Mouse (Mus musculus) neural tube, embryonic 13.5 days (tissue): ENCODE results near the gene A930018P22Rik. TPM values are rescaled to one million over a fixed set of nuclear protein-coding genes. Genes with fewer than 3 reads are reported as not detected.

ENCODE experiments used
- ATAC-seq: fragments of 200-750 bp; cut with Nextera tagmentation; 2 replicates; pipeline ENCODE4 v1.8.0; 2017; ENCODE audit warnings: low read depth, mild to moderate bottlenecking, moderate TSS enrichment, moderate library complexity
- H3K27ac ChIP-seq: fragments of 300-500 bp; sonication (generic); replicated peaks from 2 replicates; pipeline ENCODE4 v1.5.1; 2015; ENCODE audit warnings: moderate library complexity, mild to moderate bottlenecking, inconsistent platforms
- H3K27me3 ChIP-seq: fragments of 300-500 bp; sonication (generic); 2 replicates; pipeline ENCODE4 v1.6.1; 2015; ENCODE audit warnings: mild to moderate bottlenecking, inconsistent platforms
- H3K36me3 ChIP-seq: fragments of 300-500 bp; sonication (generic); 2 replicates; pipeline ENCODE4 v1.6.1; 2015; ENCODE audit warnings: mild to moderate bottlenecking, inconsistent platforms
- H3K4me1 ChIP-seq: fragments of 300-500 bp; sonication (generic); replicated peaks from 2 replicates; pipeline ENCODE4 v1.6.1; 2015; ENCODE audit warnings: inconsistent platforms
- H3K4me2 ChIP-seq: fragments of 300-500 bp; sonication (generic); 2 replicates; pipeline ENCODE4 v1.6.1; 2015; ENCODE audit warnings: inconsistent platforms, mild to moderate bottlenecking, moderate library complexity
- H3K4me3 ChIP-seq: fragments of 300-500 bp; sonication (generic); 2 replicates; pipeline ENCODE4 v1.5.1; 2015; ENCODE audit warnings: mild to moderate bottlenecking, inconsistent platforms
- H3K9ac ChIP-seq: fragments of 300-500 bp; sonication (generic); 2 replicates; pipeline ENCODE4 v1.6.1; 2015; ENCODE audit warnings: moderate library complexity, mild to moderate bottlenecking, inconsistent platforms
- H3K9me3 ChIP-seq: fragments of 300-500 bp; sonication (generic); 2 replicates; pipeline ENCODE4 v1.6.1; 2016; ENCODE audit warnings: inconsistent platforms
- WGBS: fragments of 180-500 bp; shearing (Covaris S2); methylation state at CpG from one replicate; pipeline ENCODE4 v1.1.7; 2015; 5-methylcytosine and 5-hydroxymethylcytosine counted together
- polyA plus RNA-seq: library from polyadenylated mRNA; unstranded; fragments of >200 nt; fragmentation: Nextera tagmentation; extraction: Ambion mirVana; gene quantifications from 2 replicates; pipeline ENCODE4 v1.2.1, GENCODE M21; 2015

Gene A930018P22Rik
- polyA plus RNA-seq, 1 experiment from 2014 or later: 0.24 TPM

GRCm38 (mm10) chr2:104172695-104173348 is 50.3 kb downstream of the A930018P22Rik start:
- no peak overlapping the region for H3K4me2 ChIP-seq
- H3K9ac ChIP-seq: no peak overlapping the region
- 75% methylated on average over 11 of the region's 11 CpGs for WGBS
- H3K27me3 ChIP-seq: no peaks in the 10 kb centered on the region
- H3K4me3 ChIP-seq: no peak overlapping the region
- no peaks in the 10 kb centered on the region for H3K9me3 ChIP-seq
- no peak for ATAC-seq
- H3K27ac ChIP-seq: no peak overlapping the region
- no peaks in the 10 kb centered on the region for H3K36me3 ChIP-seq
- peaks cover 30% of the 10 kb centered on the region for H3K4me1 ChIP-seq

- no peak for ATAC-seq
- no peak overlapping the region for H3K27ac ChIP-seq
- H3K36me3 ChIP-seq: no peaks in the 10 kb centered on the region
- H3K9ac ChIP-seq: no peak overlapping the region
- H3K4me1 ChIP-seq: peaks cover 26% of the 10 kb centered on the region
- no peaks in the 10 kb centered on the region for H3K27me3 ChIP-seq
- H3K4me3 ChIP-seq: no peak overlapping the region
- H3K9me3 ChIP-seq: no peaks in the 10 kb centered on the region
- 93% methylated on average over 3 of the region's 3 CpGs for WGBS
- H3K4me2 ChIP-seq: no peak overlapping the region
These were observed 50.9 kb downstream of the A930018P22Rik start for GRCm38 (mm10) chr2:104173431-104173830.

Other genes starting within 250 kb of the A930018P22Rik start
- 58.0 and 59.2 TPM in 2 replicates for gene Lmo2, start 164.8 kb upstream of the A930018P22Rik start, polyA plus RNA-seq
- gene Fbxo3, start 95.0 kb upstream of the A930018P22Rik start, polyA plus RNA-seq: 61.0 and 67.1 TPM in 2 replicates
- gene 4931422A03Rik, start 94.4 kb upstream of the A930018P22Rik start, polyA plus RNA-seq: 1.1 and 2.4 TPM in 2 replicates
- gene Gm10912, start 56.9 kb upstream of the A930018P22Rik start, polyA plus RNA-seq: not detected in 2 replicates
- gene Gm10799, start 54.2 kb upstream of the A930018P22Rik start, polyA plus RNA-seq: not detected in 2 replicates
- gene Cd59b, start 52.9 kb upstream of the A930018P22Rik start, polyA plus RNA-seq: 2.4 and 3.2 TPM in 2 replicates
- 15.8 and 25.4 TPM in 2 replicates for gene Cd59a, start 27.0 kb upstream of the A930018P22Rik start, polyA plus RNA-seq